Mouse (Mus musculus) CH12.LX (cell line): ENCODE results near the gene Mrrf.

Experiments
- CHD1 ChIP-seq: IDR thresholded peaks from 2 replicates; pipeline ENCODE4 v1.6.1; 2012; ENCODE audit warnings: low read depth, low read length, improper control_type of control experiment, inconsistent platforms
- CTCF ChIP-seq, 2 experiments: IDR thresholded peaks in 1 of 2; conservative IDR thresholded peaks in 1 of 2; 2 replicates each; pipeline ENCODE4 v1.5.1; 2011 to 2012; ENCODE audit warnings: low read depth in 2 of 2, low read length in 2 of 2, improper control_type of control experiment in 1 of 2, inconsistent platforms in 1 of 2, mild to moderate bottlenecking in 1 of 2, moderate library complexity in 1 of 2
- EP300 ChIP-seq: IDR thresholded peaks from 2 replicates; pipeline ENCODE4 v1.6.1; 2011; ENCODE audit warnings: low read length, improper control_type of control experiment
- SMC3 ChIP-seq: IDR thresholded peaks from 2 replicates; pipeline ENCODE4 v1.6.1; 2011; ENCODE audit warnings: low read depth, low read length, improper control_type of control experiment
- TBP ChIP-seq: conservative IDR thresholded peaks from 2 replicates; pipeline ENCODE4 v1.6.1; 2011; ENCODE audit warnings: low read depth, low read length, improper control_type of control experiment
- USF1 ChIP-seq: IDR thresholded peaks from 2 replicates; pipeline ENCODE4 v1.6.1; 2014; ENCODE audit warnings: low read depth, mild to moderate bottlenecking, inconsistent platforms, low read length, improper control_type of control experiment

DNA sequence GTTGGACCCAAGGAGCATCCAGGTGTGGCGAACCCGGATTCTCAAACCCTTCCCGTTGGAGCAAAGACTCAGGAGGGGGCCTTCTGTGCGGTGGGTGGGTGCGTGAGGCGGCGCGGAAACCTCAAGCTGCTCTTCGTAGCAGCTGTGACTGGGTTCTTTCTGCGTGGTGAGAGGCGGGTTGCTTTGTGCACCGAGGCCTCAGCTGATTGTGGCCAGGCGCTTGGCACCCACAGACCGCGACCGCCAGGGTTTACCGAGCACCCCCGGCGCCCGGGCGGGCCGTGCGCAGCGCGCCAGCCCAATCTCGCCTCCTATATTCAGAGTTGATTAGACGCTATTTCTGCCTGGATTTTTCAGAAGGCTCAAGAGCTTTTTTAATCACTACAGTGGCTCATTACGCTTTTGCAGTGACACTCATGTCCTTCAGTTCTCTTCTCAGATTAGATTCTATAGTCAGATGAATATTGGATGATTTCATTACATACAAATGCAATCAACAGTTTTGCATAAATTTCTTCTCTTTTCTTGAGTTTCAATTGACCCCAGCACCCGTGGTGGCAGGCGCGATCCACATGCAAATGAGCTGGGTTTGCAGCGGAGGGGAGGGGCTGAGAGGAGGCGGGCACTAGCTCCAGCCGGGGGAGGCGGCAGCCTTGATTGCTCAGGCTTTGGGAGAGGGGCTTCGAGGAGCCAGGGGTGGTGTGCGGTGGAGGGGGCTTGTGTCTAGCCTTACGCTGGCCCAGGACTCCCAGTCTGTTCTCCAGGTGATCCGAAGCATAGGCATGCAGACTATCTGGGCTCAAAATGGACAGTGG is 67.0 kb downstream of the Mrrf start:
- no peak for TF ChIP-seq CTCF (conservative IDR thresholded peaks at IDR 0.05 in 1 of 2, IDR thresholded peaks at IDR 0.05 in 1 of 2; ENCODE audit: low read depth in 2 of 2, low read length in 2 of 2)
- no peak for TF ChIP-seq USF1
- TF ChIP-seq EP300, result no peak
- no peak for TF ChIP-seq SMC3
- no peak for TF ChIP-seq TBP
- no peak for TF ChIP-seq CHD1
